Mouse (Mus musculus) ES-E14 (cell line): ENCODE results near the gene Nlrp1a. TPM values are rescaled to one million over a fixed set of nuclear protein-coding genes. Genes with fewer than 3 reads are reported as not detected.

Source experiments
- DNase-seq: peaks from one replicate; pipeline ENCODE4 v3.0.0-alpha.2; 2013; ENCODE audit warnings: low read depth, low spot score
- H3K27ac ChIP-seq: 2 replicates; pipeline ENCODE4 v1.5.1; 2012; ENCODE audit warnings: low read depth, mild to moderate bottlenecking, low read length, moderate library complexity, mixed read lengths; ENCODE audit not compliant: poor library complexity, insufficient read depth, severe bottlenecking
- H3K36me3 ChIP-seq: 2 replicates; pipeline ENCODE4 v1.6.1; 2012; ENCODE audit warnings: mild to moderate bottlenecking, low read length, moderate library complexity, mixed read lengths; ENCODE audit not compliant: control insufficient read depth, poor library complexity, insufficient read depth, severe bottlenecking
- H3K4me1 ChIP-seq, 2 experiments: fragments of 150-350 bp in 1 of 2; sonication (generic) in 1 of 2; 2 replicates each; pipeline ENCODE4 v1.6.1; 2012; ENCODE audit warnings: low read length in 2 of 2, mild to moderate bottlenecking in 1 of 2, mixed read lengths in 1 of 2; ENCODE audit not compliant: control insufficient read depth in 2 of 2, insufficient read depth in 2 of 2, poor library complexity in 1 of 2
- H3K4me3 ChIP-seq, 2 experiments: fragments of 150-350 bp in 1 of 2; sonication (generic) in 1 of 2; 2 replicates each; pipeline ENCODE4 v1.5.1; 2012; ENCODE audit warnings: low read length in 2 of 2, low read depth in 1 of 2, mild to moderate bottlenecking in 1 of 2, mixed read lengths in 1 of 2; ENCODE audit not compliant: insufficient read depth in 1 of 2, poor library complexity in 1 of 2, severe bottlenecking in 1 of 2
- H3K9ac ChIP-seq: 2 replicates; pipeline ENCODE4 v1.6.1; 2012; ENCODE audit warnings: low read depth, mild to moderate bottlenecking, low read length, mixed read lengths; ENCODE audit not compliant: poor library complexity, insufficient read depth, severe bottlenecking
- H3K9me3 ChIP-seq: fragments of 150-350 bp; sonication (generic); 2 replicates; pipeline ENCODE4 v1.6.1; 2012; ENCODE audit warnings: low read depth, mild to moderate bottlenecking, low read length; ENCODE audit not compliant: control insufficient read depth, insufficient read depth
- CHD2 ChIP-seq: IDR thresholded peaks from 2 replicates; pipeline ENCODE4 v1.6.1; 2014; ENCODE audit warnings: mild to moderate bottlenecking, low read depth, low read length, inconsistent platforms
- HCFC1 ChIP-seq: IDR thresholded peaks from 2 replicates; pipeline ENCODE4 v1.6.1; 2012; ENCODE audit warnings: low read length, inconsistent platforms, borderline replicate concordance; ENCODE audit not compliant: insufficient read depth
- MAFK ChIP-seq: IDR thresholded peaks from 2 replicates; pipeline ENCODE4 v1.6.1; 2014; ENCODE audit warnings: mild to moderate bottlenecking, low read depth, low read length, inconsistent platforms; ENCODE audit not compliant: insufficient read depth
- ZC3H11A ChIP-seq: IDR thresholded peaks from 2 replicates; pipeline ENCODE4 v1.6.1; 2012; ENCODE audit warnings: low read depth, mild to moderate bottlenecking, inconsistent platforms, low read length, borderline replicate concordance
- ZNF384 ChIP-seq: IDR thresholded peaks from 2 replicates; pipeline ENCODE4 v1.6.1; 2012; ENCODE audit warnings: low read depth, low read length, inconsistent platforms
- in situ Hi-C, 2 experiments: fragments of 600-800 bp; cut with MboI; formaldehyde crosslinking; loops; one replicate each; pipeline ENCODE4 v1.15.1; 2025; ENCODE audit warnings: low sequenced_read_pairs in 2 of 2, inconsistent platforms in 1 of 2; ENCODE audit not compliant: unreplicated experiment in 2 of 2
- total RNA-seq: library from RNA; depleted of rRNA; stranded (reverse); fragments of 300-350 nt; gene quantifications from 2 replicates; pipeline ENCODE4 v1.2.3, GENCODE M21; 2012; rRNA removed

Nlrp1a gene
- total RNA-seq, result not detected in 2 replicates

DNA sequence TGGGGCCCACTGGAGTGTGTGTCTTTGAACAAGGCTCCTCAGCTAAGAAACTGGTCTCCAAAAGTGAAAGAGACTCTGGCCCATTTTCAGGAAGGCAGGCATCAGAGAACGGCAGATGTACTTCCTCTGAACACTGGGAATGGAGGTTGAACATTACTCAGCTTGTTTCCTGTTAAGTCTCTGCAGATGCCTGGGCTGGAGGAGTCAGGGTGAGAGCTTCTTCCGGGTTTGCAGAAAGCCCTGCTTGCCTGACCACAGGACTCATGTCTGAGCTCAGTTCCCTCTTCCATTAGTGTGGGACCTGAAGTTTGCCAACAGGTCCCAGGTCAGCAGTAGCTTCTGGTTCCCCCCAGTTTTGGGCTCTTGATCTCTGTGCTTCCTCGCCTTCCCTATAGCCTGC is at the start of gene Nlrp1a:
Nlrp1a (minus strand) TSS at position 44 of the 400 bp plus-strand sequence.
- Histone ChIP-seq H3K9ac (no peak within 1 kb of the TSS), H3K36me3 (no peaks in the 10 kb centered on the region), H3K4me3 (no peak within 1 kb of the TSS), H3K4me1 (no peaks in the 10 kb centered on the region), H3K9me3 (no peaks in the 10 kb centered on the region), H3K27ac (no peak within 1 kb of the TSS)
- in situ Hi-C loops, result loop anchor here in 1 of 2 experiments (25.0 kb wide), 1 partner anchor 843 kb away; no protein-coding TSS in a partner anchor
- DNase-seq, result no peak
- TF ChIP-seq ZNF384 (no peak), CHD2 (no peak), MAFK (no peak), ZC3H11A (no peak), HCFC1 (no peak)

DNA sequence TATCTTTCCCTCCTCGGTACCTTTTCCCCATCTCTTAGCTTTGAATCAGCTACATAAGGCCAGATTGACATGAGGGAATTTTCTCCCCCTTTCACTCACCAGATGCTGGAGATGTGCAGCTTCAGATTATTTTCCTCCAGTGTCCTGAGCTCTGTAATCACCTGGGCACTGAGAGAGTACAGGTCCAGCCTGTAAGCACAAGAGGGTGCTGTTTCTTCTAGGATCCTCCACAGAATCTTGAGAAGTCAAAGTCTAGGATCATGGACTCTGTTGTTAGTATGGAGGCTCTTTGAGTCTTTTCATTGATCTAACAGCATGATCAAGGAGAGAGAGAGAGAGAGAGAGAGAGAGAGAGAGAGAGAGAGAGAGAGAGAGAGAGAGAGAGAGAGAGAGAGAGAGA is 25.1 kb upstream of the Nlrp1a start:
- H3K9ac ChIP-seq, result no peak overlapping the region
- no peak for TF ChIP-seq HCFC1
- TF ChIP-seq MAFK, result no peak
- no peak for TF ChIP-seq CHD2
- TF ChIP-seq ZNF384, result no peak
- TF ChIP-seq ZC3H11A, result no peak
- no peak overlapping the region for H3K4me3 ChIP-seq
- no peaks in the 10 kb centered on the region for H3K9me3 ChIP-seq
- no peaks in the 10 kb centered on the region for H3K4me1 ChIP-seq
- in situ Hi-C loops, result loop anchor here in 1 of 2 experiments (25.0 kb wide), 1 partner anchor 818 kb away; no protein-coding TSS in a partner anchor
- H3K36me3 ChIP-seq, result no peaks in the 10 kb centered on the region
- no peak for DNase-seq
- no peak overlapping the region for H3K27ac ChIP-seq

DNA sequence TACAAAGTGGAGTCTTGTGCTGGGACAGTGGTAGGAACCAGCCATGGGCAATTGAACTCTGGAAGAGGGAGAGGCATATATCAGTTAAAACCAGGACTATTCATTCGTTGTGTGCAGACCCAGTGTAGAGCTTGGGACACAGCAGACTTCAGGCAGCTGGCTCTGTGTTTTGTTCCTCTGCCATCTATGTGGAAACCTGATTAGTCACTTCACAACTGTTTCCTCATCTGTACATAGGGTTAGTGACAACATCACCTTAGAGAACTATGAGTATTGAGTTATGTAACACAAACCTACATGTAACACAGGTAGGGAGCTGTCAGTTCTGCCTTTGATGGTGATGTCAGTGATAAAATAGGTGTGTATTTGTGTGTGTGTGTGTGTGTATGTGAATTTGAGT is 19.6 kb upstream of the Nlrp1a start:
- no peaks in the 10 kb centered on the region for H3K9me3 ChIP-seq
- H3K27ac ChIP-seq, result no peak overlapping the region
- in situ Hi-C loops, result loop anchor here in 1 of 2 experiments (25.0 kb wide), 1 partner anchor 823 kb away; no protein-coding TSS in a partner anchor
- no peak overlapping the region for H3K4me3 ChIP-seq
- no peak overlapping the region for H3K9ac ChIP-seq
- no peaks in the 10 kb centered on the region for H3K4me1 ChIP-seq
- DNase-seq, result no peak
- no peaks in the 10 kb centered on the region for H3K36me3 ChIP-seq
- no peak for TF ChIP-seq ZC3H11A
- no peak for TF ChIP-seq CHD2
- TF ChIP-seq HCFC1, result no peak
- TF ChIP-seq ZNF384, result no peak
- TF ChIP-seq MAFK, result no peak

DNA sequence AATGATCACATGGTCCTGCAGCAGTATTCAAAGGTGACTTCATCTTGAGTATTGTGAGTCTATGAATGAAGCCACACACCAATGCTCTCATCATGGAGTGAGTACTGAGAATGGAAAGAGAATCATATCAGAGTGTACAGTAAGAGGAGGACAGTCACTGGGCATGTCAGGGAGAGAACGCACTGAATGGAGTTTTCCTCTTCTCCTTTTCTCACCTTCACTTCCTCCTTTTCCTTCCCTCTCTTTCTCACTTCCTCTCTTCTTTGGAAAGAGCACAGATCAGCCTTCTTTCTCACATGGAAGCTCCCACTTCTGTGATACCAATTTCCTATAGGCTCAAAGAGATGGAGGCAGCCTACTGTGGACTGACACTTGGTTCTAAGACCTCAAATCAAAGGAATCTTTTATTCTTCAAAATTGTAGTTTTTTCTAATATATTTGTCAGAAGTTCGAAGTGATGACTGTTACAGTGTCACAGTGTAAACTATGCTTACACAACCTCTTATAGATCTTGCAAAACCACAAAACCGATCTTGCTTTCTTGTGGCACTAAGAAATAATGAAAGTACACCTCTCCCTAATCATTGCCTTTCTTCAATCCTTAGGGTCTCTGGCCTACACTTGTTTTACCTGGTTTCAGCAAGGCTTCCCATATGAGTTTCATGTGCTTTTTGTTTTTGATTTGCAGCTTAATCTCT is 15.1 kb upstream of the Nlrp1a start:
- no peak for DNase-seq
- H3K36me3 ChIP-seq, result no peaks in the 10 kb centered on the region
- TF ChIP-seq ZC3H11A, result no peak
- no peak for TF ChIP-seq HCFC1
- TF ChIP-seq MAFK, result no peak
- TF ChIP-seq ZNF384, result no peak
- no peak for TF ChIP-seq CHD2
- no peaks in the 10 kb centered on the region for H3K9me3 ChIP-seq
- H3K4me1 ChIP-seq, result no peaks in the 10 kb centered on the region
- no peak overlapping the region for H3K4me3 ChIP-seq
- H3K27ac ChIP-seq, result no peak overlapping the region
- H3K9ac ChIP-seq, result no peak overlapping the region
- in situ Hi-C loops, result loop anchor here in 1 of 2 experiments (10.0 to 25.0 kb wide), 2 partner anchors 85 to 828 kb away; no protein-coding TSS in a partner anchor
